Mouse (Mus musculus) heart, adult 2 months (tissue): Measurements from ENCODE around the gene Plekhg6. TPM values are rescaled to one million over a fixed set of nuclear protein-coding genes. Genes with fewer than 3 reads are reported as not detected.
A peak's percentile ranks its signal among the peaks of the same experiment; 100 is the strongest.

Source experiments
- DNase-seq, 2 experiments: peaks; one replicate each; pipeline ENCODE4 v3.0.0; 2021
- H3K27ac ChIP-seq: fragments of 200-600 bp; 2 replicates; pipeline ENCODE4 v1.8.1; 2022
- H3K27me3 ChIP-seq: fragments of 200-500 bp; 2 replicates; pipeline ENCODE4 v1.6.1; 2012; ENCODE audit warnings: mild to moderate bottlenecking, low read length, inconsistent platforms, mixed read lengths; ENCODE audit not compliant: control insufficient read depth, insufficient read depth
- H3K36me3 ChIP-seq: fragments of 200-500 bp; 2 replicates; pipeline ENCODE4 v1.6.1; 2012; ENCODE audit warnings: low read length, inconsistent platforms; ENCODE audit not compliant: control insufficient read depth, insufficient read depth
- H3K4me1 ChIP-seq: fragments of 200-500 bp; 2 replicates; pipeline ENCODE4 v1.6.1; 2011; ENCODE audit warnings: low read length; ENCODE audit not compliant: control insufficient read depth, insufficient read depth
- H3K4me3 ChIP-seq: fragments of 200-600 bp; 2 replicates; pipeline ENCODE4 v1.8.1; 2022
- H3K79me2 ChIP-seq: fragments of 200-500 bp; replicated peaks from 2 replicates; pipeline ENCODE4 v1.6.1; 2012; ENCODE audit warnings: mild to moderate bottlenecking, inconsistent platforms, low read length, moderate library complexity, mixed read lengths; ENCODE audit not compliant: control insufficient read depth, insufficient read depth
- H3K9ac ChIP-seq: fragments of 200-500 bp; 2 replicates; pipeline ENCODE4 v1.6.1; 2012; ENCODE audit warnings: low read depth, mild to moderate bottlenecking, control low read depth, inconsistent platforms, low read length, mixed read lengths
- CTCF ChIP-seq: fragments of 200-600 bp; IDR thresholded peaks from 2 replicates; pipeline ENCODE4 v1.8.1; 2022; ENCODE audit warnings: antibody characterized with exemption, mild to moderate bottlenecking, moderate library complexity
- EP300 ChIP-seq: fragments of 200-500 bp; IDR thresholded peaks from 2 replicates; pipeline ENCODE4 v1.6.1; 2011; ENCODE audit warnings: low read depth, low read length, control low read depth; ENCODE audit not compliant: insufficient read depth
- POLR2A ChIP-seq: fragments of 200-500 bp; IDR thresholded peaks from 2 replicates; pipeline ENCODE4 v1.6.1; 2011; ENCODE audit warnings: mild to moderate bottlenecking, low read depth, low read length, control low read depth; ENCODE audit not compliant: insufficient read depth
- WGBS: fragments of 180-500 bp; shearing (Covaris S2); methylation state at CpG from one replicate; pipeline ENCODE4 v1.1.7; 2018; 5-methylcytosine and 5-hydroxymethylcytosine counted together
- intact Hi-C: fragments of 180-260 bp; cut with DNase I; formaldehyde crosslinking; loops from one replicate; pipeline ENCODE4 v1.15.1; 2025
- polyA plus RNA-seq: library from polyadenylated mRNA; depleted of rRNA; stranded (reverse); fragments of >200 nt; gene quantifications from 2 replicates; pipeline ENCODE4 v1.2.3, GENCODE M21; 2012
- total RNA-seq, 2 experiments: library from RNA; stranded (reverse); gene quantifications; 2 replicates each; pipeline ENCODE4 v1.2.3; 2021

Plekhg6 gene
- total and polyA plus RNA-seq, 3 experiments = 0.08 to 0.14 TPM; not detected in 1

DNA sequence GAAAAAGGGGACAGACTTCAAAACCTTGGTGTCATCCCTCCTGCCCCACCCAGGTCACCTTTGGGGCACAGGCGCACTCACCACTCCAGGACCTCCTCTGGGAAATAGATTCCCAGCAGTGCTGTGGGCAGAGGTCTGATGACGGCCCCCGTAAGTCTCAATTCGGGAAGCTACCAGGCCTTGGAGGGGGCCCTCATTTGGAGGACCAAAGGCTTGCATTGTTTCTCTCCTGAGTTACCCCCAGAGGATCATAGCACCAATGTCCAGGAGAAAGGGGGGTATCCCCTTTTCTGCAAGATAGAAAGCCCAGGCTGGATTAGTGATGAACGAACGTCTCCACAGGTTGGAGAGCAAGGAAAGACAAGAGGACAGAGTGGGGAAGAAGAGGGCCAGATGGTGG is 2.0 kb downstream of the Plekhg6 start:
- Histone ChIP-seq H3K27ac (no peak overlapping the region), H3K9ac (no peak overlapping the region), H3K4me1 (peaks cover 5% of the 10 kb centered on the region), H3K79me2 (no peaks in the 10 kb centered on the region), H3K4me3 (no peak overlapping the region), H3K36me3 (no peaks in the 10 kb centered on the region), H3K27me3 (peaks cover 11% of the 10 kb centered on the region)
- no peak for TF ChIP-seq POLR2A
- no peak for TF ChIP-seq CTCF
- TF ChIP-seq EP300 = no peak
- intact Hi-C loops = no loop called here
- 31% methylated on average over 6 of the region's 6 CpGs for WGBS
- no peak for DNase-seq

DNA sequence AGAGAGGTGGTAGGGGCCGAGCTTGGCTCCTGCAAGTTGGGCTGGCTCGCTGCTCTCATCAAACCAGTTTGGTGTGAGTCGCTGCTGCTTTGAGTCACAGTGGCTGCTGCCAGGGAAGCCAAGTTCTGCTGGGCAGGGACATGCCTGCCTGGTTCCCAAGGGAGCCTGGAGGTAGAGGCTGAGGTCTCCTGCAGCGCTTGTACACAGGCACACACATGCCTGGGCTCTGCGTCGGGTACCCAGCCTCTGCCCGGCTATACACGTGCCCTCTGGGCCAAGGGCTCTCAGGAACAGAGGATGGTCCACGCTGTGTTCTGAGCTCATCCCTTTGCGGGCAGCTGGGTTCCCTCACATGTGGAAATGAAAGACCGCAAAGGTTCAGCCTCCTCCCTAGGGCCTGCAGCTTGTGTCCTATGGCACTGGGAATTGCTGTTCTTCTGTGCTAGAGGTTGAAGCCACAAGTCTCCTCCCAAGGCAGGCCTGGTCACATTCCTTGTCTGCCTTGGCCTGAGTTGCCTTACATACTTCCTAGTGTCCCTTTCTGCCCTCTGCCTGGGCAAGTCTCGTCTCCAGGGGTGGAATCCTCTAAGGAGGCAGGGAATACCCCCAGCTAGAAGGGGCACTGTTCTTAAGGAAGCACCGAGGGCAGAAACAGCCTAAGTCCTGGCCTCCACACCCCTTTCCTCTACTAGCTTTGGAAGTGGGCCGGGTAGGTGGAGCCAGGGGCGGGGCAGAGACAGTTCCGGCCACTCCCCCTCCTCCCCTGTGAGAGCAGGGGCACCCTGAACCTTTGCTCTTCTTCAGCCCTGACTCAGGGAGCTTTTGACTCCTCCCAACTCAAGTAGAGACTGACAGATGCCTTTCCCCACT is 2.8 kb downstream of the Plekhg6 start:
- H3K27ac ChIP-seq = no peak overlapping the region
- intact Hi-C loops = no loop called here
- TF ChIP-seq EP300 (no peak), POLR2A (no peak), CTCF (no peak)
- H3K27me3 ChIP-seq = peaks cover 12% of the 10 kb centered on the region
- H3K9ac ChIP-seq = no peak overlapping the region
- peaks cover 5% of the 10 kb centered on the region for H3K4me1 ChIP-seq
- H3K79me2 ChIP-seq = no peaks in the 10 kb centered on the region
- H3K36me3 ChIP-seq = no peaks in the 10 kb centered on the region
- H3K4me3 ChIP-seq = no peak overlapping the region
- DNase-seq = peak; percentile 79 to 80
- WGBS = 42% methylated on average over 16 of the region's 16 CpGs

DNA sequence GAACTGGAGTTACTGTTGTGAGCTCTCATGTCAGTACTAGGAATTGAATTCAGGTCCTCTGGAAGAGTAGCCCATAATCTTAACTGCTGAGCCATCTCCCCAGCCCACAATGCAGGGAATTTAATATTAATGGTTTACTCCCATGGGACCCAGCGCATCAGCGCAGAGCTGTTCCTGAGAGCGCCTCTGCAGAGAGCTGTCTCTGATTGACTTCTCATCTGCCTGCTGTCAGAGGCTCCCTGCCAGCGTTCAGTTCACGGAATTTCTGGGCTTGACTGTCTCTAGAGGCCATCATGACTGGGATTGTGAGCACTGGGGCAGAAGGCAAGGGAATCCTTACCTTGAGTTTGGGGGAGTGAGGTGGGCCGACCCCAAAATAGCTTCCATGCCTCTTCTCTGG is 3.6 kb downstream of the Plekhg6 start:
- Histone ChIP-seq H3K4me3 (no peak overlapping the region), H3K27ac (no peak overlapping the region), H3K79me2 (no peaks in the 10 kb centered on the region), H3K27me3 (peaks cover 12% of the 10 kb centered on the region), H3K4me1 (peaks cover 5% of the 10 kb centered on the region), H3K36me3 (no peaks in the 10 kb centered on the region), H3K9ac (no peak overlapping the region)
- intact Hi-C loops = no loop called here
- WGBS = 41% methylated on average over 6 of the region's 6 CpGs
- TF ChIP-seq CTCF (no peak), EP300 (no peak), POLR2A (no peak)
- DNase-seq = no peak

DNA sequence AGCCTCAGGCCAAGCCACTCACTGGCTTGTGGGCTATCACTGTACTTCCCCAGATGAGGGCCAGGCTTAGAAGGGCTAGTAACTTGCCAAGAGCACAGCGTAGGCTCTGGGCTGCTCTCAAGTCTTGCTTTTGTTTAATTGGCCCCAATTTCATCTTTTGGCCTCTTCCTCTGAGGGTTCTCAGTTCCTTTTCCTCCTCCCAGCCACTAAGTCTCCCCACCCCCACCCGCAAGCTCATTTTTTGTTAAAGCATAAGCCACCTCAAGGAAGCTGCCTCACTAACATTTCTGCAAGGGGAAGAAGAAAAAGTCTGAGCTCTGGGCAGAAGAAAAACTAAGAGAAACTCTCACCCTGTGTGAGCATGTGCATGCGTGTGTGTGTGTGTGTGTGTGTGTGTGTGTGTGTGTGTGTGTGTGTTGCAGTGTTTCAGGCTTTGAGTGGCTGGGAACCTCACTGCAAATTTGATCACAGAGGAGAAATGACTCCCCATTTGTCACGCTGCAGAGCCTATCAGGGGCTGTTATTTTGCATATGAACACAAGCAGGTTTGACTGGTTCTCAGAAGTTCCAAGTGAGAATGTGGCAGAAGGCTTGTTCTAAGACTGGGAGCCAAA is 12.7 kb downstream of the Plekhg6 start:
- intact Hi-C loops = no loop called here
- H3K36me3 ChIP-seq = no peaks in the 10 kb centered on the region
- TF ChIP-seq EP300 (no peak), CTCF (no peak)
- 42% methylated on average over 4 of the region's 4 CpGs for WGBS
- peaks cover under 1% of the 10 kb centered on the region; the same call in 1 of the 2 replicates for H3K27me3 ChIP-seq
- H3K79me2 ChIP-seq = no peaks in the 10 kb centered on the region
- no peak overlapping the region for H3K9ac ChIP-seq
- peak in 1 of 2 experiments; percentile 37 for DNase-seq
- no peaks in the 10 kb centered on the region for H3K4me1 ChIP-seq
- H3K4me3 ChIP-seq = no peak overlapping the region
- no peak overlapping the region for H3K27ac ChIP-seq

DNA sequence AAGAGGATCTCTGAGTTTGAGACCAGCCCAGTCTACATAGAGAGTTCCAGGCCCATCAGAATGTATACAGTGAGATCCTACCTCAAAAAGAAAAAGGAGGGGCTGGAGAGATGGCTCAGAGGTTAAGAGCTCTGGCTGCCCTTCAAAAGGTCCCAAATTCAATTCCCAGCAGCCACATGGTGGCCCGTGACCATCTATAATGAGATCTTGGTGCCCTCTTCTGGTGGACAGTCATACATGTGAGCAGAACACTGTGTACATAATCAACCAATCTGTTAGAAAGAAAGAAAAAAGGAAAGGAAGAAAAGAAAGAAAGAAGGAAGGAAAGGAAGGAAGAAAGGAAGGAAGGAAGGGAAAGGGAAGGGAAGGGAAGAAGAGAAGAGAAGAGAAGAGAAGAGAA is 14.5 kb downstream of the Plekhg6 start:
- TF ChIP-seq CTCF (peak; percentile 69), EP300 (no peak)

DNA sequence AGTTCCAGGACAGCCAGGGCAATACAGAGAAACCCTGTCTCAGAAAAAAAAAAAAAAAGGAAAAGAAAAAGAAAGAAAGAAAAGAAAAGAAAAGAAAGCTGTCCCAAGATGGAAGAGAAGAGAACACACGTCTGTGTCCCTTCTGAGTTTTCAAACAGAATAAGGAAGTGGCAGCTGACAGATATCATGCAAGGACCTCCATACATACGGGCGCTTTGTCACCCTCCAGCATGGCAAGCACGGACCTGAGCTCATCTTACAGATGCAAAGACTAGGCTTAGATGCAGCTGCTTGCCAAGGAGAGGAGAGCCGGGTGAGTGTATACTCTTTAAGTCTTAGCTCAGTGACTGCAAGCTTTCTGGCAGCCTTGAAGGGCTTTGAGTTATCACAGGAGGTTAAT is 15.1 kb downstream of the Plekhg6 start:
- no peak overlapping the region for H3K27ac ChIP-seq
- intact Hi-C loops = no loop called here
- no peak for TF ChIP-seq EP300
- no peak for TF ChIP-seq CTCF
- TF ChIP-seq POLR2A = no peak
- no peaks in the 10 kb centered on the region for H3K27me3 ChIP-seq
- H3K4me3 ChIP-seq = no peak overlapping the region
- H3K79me2 ChIP-seq = no peaks in the 10 kb centered on the region
- no peaks in the 10 kb centered on the region for H3K36me3 ChIP-seq
- WGBS = 85% methylated on average over 5 of the region's 5 CpGs
- no peak overlapping the region for H3K9ac ChIP-seq
- no peak for DNase-seq
- H3K4me1 ChIP-seq = no peaks in the 10 kb centered on the region

More for the DNA sequence above, 14.5 kb downstream of the Plekhg6 start:
- 68% methylated on average over 1 of the region's 1 CpGs for WGBS
- no peak overlapping the region for H3K4me3 ChIP-seq
- H3K36me3 ChIP-seq = no peaks in the 10 kb centered on the region
- H3K4me1 ChIP-seq = no peaks in the 10 kb centered on the region
- no peaks in the 10 kb centered on the region for H3K79me2 ChIP-seq
- H3K27ac ChIP-seq = no peak overlapping the region
- intact Hi-C loops = loop anchor here (1.0 kb wide), 1 partner anchor 90 kb away; no protein-coding TSS in a partner anchor
- H3K27me3 ChIP-seq = no peaks in the 10 kb centered on the region
- H3K9ac ChIP-seq = no peak overlapping the region
- DNase-seq = no peak
